ENCODE assay signal across 8 mouse cellular contexts in the genomic region with DNA sequence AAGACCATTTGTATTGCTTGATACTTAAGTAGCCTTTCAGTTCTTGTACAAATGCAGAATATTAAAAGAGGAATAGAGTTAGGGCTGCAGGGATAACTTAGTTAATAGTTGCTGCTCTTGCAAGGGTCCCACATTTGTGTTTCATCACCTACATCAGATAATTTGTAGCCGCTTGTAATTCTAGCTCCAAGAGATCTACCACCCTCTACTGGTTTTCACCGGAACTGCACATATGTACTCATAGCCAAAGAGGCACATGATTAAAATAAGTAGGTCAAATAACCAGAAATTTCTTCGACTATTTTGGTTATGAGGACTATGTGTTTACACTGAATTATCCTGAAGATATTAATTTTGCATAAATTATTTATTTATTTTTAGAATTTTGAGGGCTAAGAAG.
DNase-seq lines count a peak whose midpoint lies in the region; ATAC-seq and TF ChIP-seq lines count a peak whose summit lies in the region.

No protein-coding gene starts in this region.

- intact Hi-C loops in left cerebral cortex, postnatal 36 days (cut with DNase I) = no loop called here

- no peaks in the 10 kb centered on the region for H3K9me3 ChIP-seq in hindbrain, embryonic 10.5 days
- H3K9me3 ChIP-seq in hindbrain, embryonic 16.5 days (ENCODE audit: control insufficient read depth, low read length) = no peaks in the 10 kb centered on the region

- no peak overlapping the region for H3K4me3 ChIP-seq in hindbrain, embryonic 10.5 days
- H3K4me3 ChIP-seq in hindbrain, embryonic 16.5 days (ENCODE audit: low read length) = no peak overlapping the region
- no peak overlapping the region for H3K4me3 ChIP-seq in thymus, adult 2 months (ENCODE audit: control insufficient read depth, insufficient read depth, low read length)

- no peak overlapping the region for H3K27ac ChIP-seq in hindbrain, embryonic 10.5 days
- H3K27ac ChIP-seq in hindbrain, embryonic 16.5 days (ENCODE audit: low read depth, low read length) = no peak overlapping the region
- H3K27ac ChIP-seq in thymus, adult 2 months (ENCODE audit: control insufficient read depth, insufficient read depth, low read length) = no peak overlapping the region

- TF ChIP-seq POLR2A in thymus, adult 2 months (IDR thresholded peaks at IDR 0.05; ENCODE audit: control insufficient read depth, extremely low read depth, insufficient read depth, low read length, poor library complexity) = no peak

- no peak overlapping the region for H3K4me2 ChIP-seq in hindbrain, embryonic 16.5 days (ENCODE audit: low read length)

- DNase-seq in hindbrain, embryonic 10.5 days (ENCODE audit: low spot score) = peak; percentile 3
- DNase-seq in thymus, adult 2 months = peak; percentile 45
- no peak for DNase-seq in thymus, adult 18-20 months
- peak; percentile 0 for DNase-seq in c-Kit-negative CD71-positive TER-119-positive erythroid progenitor cells, embryonic 14.5 days (ENCODE audit: low read depth, low spot score)
- DNase-seq in hindlimb bud, embryonic 11.5 days (ENCODE audit: extremely low spot score, low read depth, low spot score) = peak; percentile 1
- DNase-seq in naive thymus-derived CD4-positive, alpha-beta T cell, adult 2 months (ENCODE audit: low read depth) = peak; percentile 59
- no peak for DNase-seq in left cerebral cortex, postnatal 36 days (ENCODE audit: low spot score in 2 of 2)

- H3K4me1 ChIP-seq in hindbrain, embryonic 10.5 days (replicated peaks) = no peaks in the 10 kb centered on the region
- no peaks in the 10 kb centered on the region for H3K4me1 ChIP-seq in hindbrain, embryonic 16.5 days (ENCODE audit: control insufficient read depth, insufficient read depth, low read depth, low read length)
- no peaks in the 10 kb centered on the region for H3K4me1 ChIP-seq in thymus, adult 2 months (replicated peaks; ENCODE audit: control insufficient read depth, insufficient read depth, low read length)

- no peaks in the 10 kb centered on the region for H3K27me3 ChIP-seq in hindbrain, embryonic 10.5 days (ENCODE audit: insufficient read depth, poor library complexity, severe bottlenecking)
- H3K27me3 ChIP-seq in hindbrain, embryonic 16.5 days (replicated peaks; ENCODE audit: control insufficient read depth, insufficient read depth, low read length) = no peaks in the 10 kb centered on the region
- no peaks in the 10 kb centered on the region for H3K27me3 ChIP-seq in thymus, adult 2 months (ENCODE audit: control insufficient read depth, insufficient read depth, low read length)

- ATAC-seq in hindbrain, embryonic 16.5 days = no peak

- no peak for TF ChIP-seq CTCF in thymus, adult 2 months (IDR thresholded peaks at IDR 0.05; ENCODE audit: borderline replicate concordance, control insufficient read depth, extremely low read depth, insufficient read depth, low read length, poor library complexity)

- 21% methylated on average over 3 of the region's 3 CpGs for WGBS in hindbrain, embryonic 10.5 days
- WGBS in hindbrain, embryonic 16.5 days = 21% methylated on average over 3 of the region's 3 CpGs
- 24% methylated on average over 3 of the region's 3 CpGs for WGBS in thymus, adult 2 months

- H3K9ac ChIP-seq in hindbrain, embryonic 16.5 days (ENCODE audit: low read depth, low read length) = no peak overlapping the region

- no peaks in the 10 kb centered on the region for H3K36me3 ChIP-seq in hindbrain, embryonic 10.5 days
- H3K36me3 ChIP-seq in hindbrain, embryonic 16.5 days (ENCODE audit: control insufficient read depth, insufficient read depth, low read length) = no peaks in the 10 kb centered on the region
- no peaks in the 10 kb centered on the region for H3K36me3 ChIP-seq in thymus, adult 2 months (ENCODE audit: control insufficient read depth, insufficient read depth, low read length)

Comparison
In these comparisons a context has a peak if more than half of its experiments do, and no peak if none do; other contexts are left out.
1. DNase-seq: peak in hindbrain, embryonic 10.5 days (single experiment), thymus, adult 2 months (single experiment), c-Kit-negative CD71-positive TER-119-positive erythroid progenitor cells, embryonic 14.5 days (single experiment), hindlimb bud, embryonic 11.5 days (single experiment) and naive thymus-derived CD4-positive, alpha-beta T cell, adult 2 months (single experiment); none in thymus, adult 18-20 months (0 of 2) and left cerebral cortex, postnatal 36 days (0 of 2).